Mouse (Mus musculus): ENCODE data around the gene Acnat1. TPM values are rescaled to one million over a fixed set of nuclear protein-coding genes. Genes with fewer than 3 reads are reported as not detected.
"Not testable (repeated sequence)": the region's sequence is repeated elsewhere in the genome, so short reads cannot be mapped to it uniquely, and the experiment has no call there.

Gene Acnat1
- polyA plus RNA-seq, 1 experiment, result not detected

- H3K4me1 ChIP-seq (ENCODE audit: control insufficient read depth, insufficient read depth, insufficient read length, low read length), result no peaks in the 10 kb centered on the region
- no peak overlapping the region for H3K27ac ChIP-seq (replicated peaks; ENCODE audit: low read depth, low read length)
- no peak overlapping the region for H3K4me3 ChIP-seq (ENCODE audit: insufficient read depth, low read depth, low read length)
These were observed 6.5 kb upstream of the Acnat1 start for GRCm38 (mm10) chr4:49480104-49480760.

- not testable (repeated sequence) for H3K4me3 ChIP-seq (ENCODE audit: insufficient read depth, low read depth, low read length)
These were observed 5.3 kb upstream of the Acnat1 start for GRCm38 (mm10) chr4:49479035-49479434.

GRCm38 (mm10) chr4:49478118-49478877, 4.6 kb upstream of the Acnat1 start:
- no peaks in the 10 kb centered on the region for H3K4me1 ChIP-seq (ENCODE audit: control insufficient read depth, insufficient read depth, insufficient read length, low read length)
- no peak overlapping the region for H3K27ac ChIP-seq (replicated peaks; ENCODE audit: low read depth, low read length)
- H3K4me3 ChIP-seq (ENCODE audit: insufficient read depth, low read depth, low read length), result peak overlapping the region; percentile 36; the same call in 1 of the 2 replicates

More at GRCm38 (mm10) chr4:49479035-49479434, 5.3 kb upstream of the Acnat1 start:
- H3K27ac ChIP-seq (replicated peaks; ENCODE audit: low read depth, low read length); H3K4me1 ChIP-seq (ENCODE audit: control insufficient read depth, insufficient read depth, insufficient read length, low read length): not testable (repeated sequence)

DNA sequence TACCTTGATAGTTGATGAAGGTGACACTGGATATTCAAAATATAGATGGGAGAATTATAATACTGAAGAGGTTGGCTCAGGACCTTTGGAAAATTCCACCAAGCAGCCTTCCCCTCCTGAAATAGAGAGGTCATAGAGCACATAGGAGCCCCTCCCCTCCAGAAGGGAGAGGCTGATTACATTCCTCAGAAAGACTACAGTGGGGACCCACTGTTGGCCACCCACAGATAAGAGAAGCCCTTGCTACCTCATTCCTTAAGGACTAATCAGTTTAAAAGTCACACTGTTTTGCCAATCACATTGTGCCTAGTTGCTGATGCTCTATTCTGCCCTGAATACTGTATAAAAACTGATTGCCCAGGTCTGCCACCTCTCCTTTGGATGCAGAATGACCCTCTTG, 871 bp upstream of the Acnat1 start:
- Histone ChIP-seq H3K4me1 (ENCODE audit: control insufficient read depth, insufficient read depth, insufficient read length, low read length) (no peaks in the 10 kb centered on the region), H3K4me3 (ENCODE audit: insufficient read depth, low read depth, low read length) (no peak overlapping the region), H3K27ac (replicated peaks; ENCODE audit: low read depth, low read length) (no peak overlapping the region)

DNA sequence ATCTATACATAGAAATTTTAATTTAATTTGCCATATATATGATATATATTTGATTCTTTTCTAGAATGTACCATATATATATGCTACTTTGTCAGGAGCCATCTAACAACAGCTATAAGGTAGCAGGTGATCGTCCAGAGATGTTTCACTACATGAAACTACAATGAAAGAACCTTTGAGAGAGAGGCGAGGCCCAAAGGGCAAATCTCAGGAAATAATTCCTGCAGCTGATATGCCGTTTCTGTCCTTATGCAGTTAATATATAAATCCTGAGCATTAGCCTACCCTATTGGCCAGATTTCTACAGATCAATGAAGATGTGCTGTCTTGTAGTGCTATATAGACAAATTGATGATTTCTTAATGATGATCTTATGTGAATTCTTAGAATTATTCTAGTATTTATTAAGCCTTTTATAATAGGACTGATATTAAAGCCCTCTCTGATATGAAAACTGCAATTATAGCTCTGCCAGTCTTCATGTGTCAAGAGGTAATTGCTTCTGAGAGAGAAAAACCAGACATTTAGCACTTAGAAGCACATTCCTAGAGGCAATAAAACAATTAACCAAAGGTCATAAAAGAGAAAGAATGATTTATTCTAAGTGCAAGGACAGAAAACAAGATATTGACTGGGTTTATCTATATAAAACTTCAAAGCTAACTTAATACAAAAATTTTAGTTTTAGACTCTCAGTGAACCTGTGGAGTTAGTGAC, 4.1 kb downstream of the Acnat1 start:
- Histone ChIP-seq H3K27ac (replicated peaks; ENCODE audit: low read depth, low read length) (no peak overlapping the region), H3K4me1 (ENCODE audit: control insufficient read depth, insufficient read depth, insufficient read length, low read length) (no peaks in the 10 kb centered on the region), H3K4me3 (ENCODE audit: insufficient read depth, low read depth, low read length) (no peak overlapping the region)

GRCm38 (mm10) chr4:49467360-49467759, 6.4 kb downstream of the Acnat1 start:
- no peaks in the 10 kb centered on the region for H3K4me1 ChIP-seq (ENCODE audit: control insufficient read depth, insufficient read depth, insufficient read length, low read length)

GRCm38 (mm10) chr4:49456171-49456570, 17.5 kb downstream of the Acnat1 start:
- H3K27ac ChIP-seq (replicated peaks; ENCODE audit: low read depth, low read length), result no peak overlapping the region
- H3K4me1 ChIP-seq (ENCODE audit: control insufficient read depth, insufficient read depth, insufficient read length, low read length), result no peaks in the 10 kb centered on the region
- no peak overlapping the region for H3K4me3 ChIP-seq (ENCODE audit: insufficient read depth, low read depth, low read length)

More at GRCm38 (mm10) chr4:49467360-49467759, 6.4 kb downstream of the Acnat1 start:
- Histone ChIP-seq H3K27ac (replicated peaks; ENCODE audit: low read depth, low read length) (no peak overlapping the region), H3K4me3 (ENCODE audit: insufficient read depth, low read depth, low read length) (no peak overlapping the region)

GRCm38 (mm10) chr4:49451848-49452551, 21.7 kb downstream of the Acnat1 start:
- Histone ChIP-seq H3K4me1 (ENCODE audit: control insufficient read depth, insufficient read depth, insufficient read length, low read length) (no peaks in the 10 kb centered on the region), H3K27ac (replicated peaks; ENCODE audit: low read depth, low read length) (no peak overlapping the region), H3K4me3 (ENCODE audit: insufficient read depth, low read depth, low read length) (no peak overlapping the region)

DNA sequence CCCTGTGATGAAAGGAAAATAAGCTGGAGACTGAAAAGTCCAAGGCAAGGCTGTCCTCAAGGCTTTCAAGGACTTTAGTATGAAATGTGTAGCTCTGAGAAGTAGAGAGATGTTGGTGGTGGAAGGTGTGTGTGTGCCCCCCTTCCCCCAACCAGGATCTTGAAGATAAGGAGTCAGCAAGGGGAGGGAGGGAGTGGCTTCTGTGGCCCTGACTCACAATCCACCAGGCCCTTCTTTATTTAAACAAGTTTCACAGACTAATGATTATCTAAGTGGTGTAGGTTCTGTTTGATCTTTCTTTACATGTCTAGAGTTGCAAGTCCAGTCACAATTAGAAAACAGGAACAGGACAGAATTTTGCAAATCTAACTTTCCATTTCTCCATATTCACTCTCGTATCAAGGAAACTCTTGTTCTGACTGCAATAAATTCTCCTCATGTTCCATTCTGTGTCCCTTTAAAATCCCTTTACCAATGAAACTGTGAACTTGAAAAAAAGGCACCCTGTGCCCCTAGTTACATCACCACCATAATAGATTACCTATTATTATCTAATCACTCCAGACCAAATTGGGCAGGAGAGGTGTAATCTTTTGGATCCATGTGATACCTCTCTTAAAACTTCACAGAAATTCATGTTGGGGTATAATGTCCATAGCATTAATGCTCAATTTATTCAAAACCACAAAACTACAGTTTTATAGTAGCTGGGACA, 22.4 kb downstream of the Acnat1 start:
- not testable (repeated sequence) for H3K4me1 ChIP-seq (ENCODE audit: control insufficient read depth, insufficient read depth, insufficient read length, low read length); H3K27ac ChIP-seq (replicated peaks; ENCODE audit: low read depth, low read length)

GRCm38 (mm10) chr4:49436968-49437367, 36.7 kb downstream of the Acnat1 start:
- not testable (repeated sequence) for H3K4me1 ChIP-seq (ENCODE audit: control insufficient read depth, insufficient read depth, insufficient read length, low read length); H3K27ac ChIP-seq (replicated peaks; ENCODE audit: low read depth, low read length); H3K4me3 ChIP-seq (ENCODE audit: insufficient read depth, low read depth, low read length)

More for the DNA sequence above, 22.4 kb downstream of the Acnat1 start:
- H3K4me3 ChIP-seq (ENCODE audit: insufficient read depth, low read depth, low read length), result not testable (repeated sequence)

DNA sequence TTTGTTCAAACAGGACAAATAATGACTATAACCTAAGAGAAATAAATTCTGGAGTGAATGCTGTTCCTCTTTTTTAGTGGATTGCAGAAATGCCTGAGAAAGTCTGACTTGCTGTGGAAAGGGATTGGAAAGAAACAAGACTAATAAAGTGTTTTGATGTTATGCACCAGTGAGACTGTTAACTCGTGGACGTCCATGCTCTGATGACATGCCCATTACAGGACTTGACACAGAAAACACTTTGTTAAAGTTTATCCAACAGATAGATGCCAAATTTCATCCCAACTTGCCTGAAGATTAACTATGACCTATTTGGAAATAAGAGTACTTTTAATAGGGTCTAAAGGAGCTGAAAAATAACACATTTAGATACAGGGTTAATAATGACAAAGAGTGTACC, 63.6 kb downstream of the Acnat1 start:
- H3K4me1 ChIP-seq (ENCODE audit: control insufficient read depth, insufficient read depth, insufficient read length, low read length); H3K27ac ChIP-seq (replicated peaks; ENCODE audit: low read depth, low read length); H3K4me3 ChIP-seq (ENCODE audit: insufficient read depth, low read depth, low read length): not testable (repeated sequence)

GRCm38 (mm10) chr4:49407957-49408356, 65.8 kb downstream of the Acnat1 start, which contains the start of gene Acnat2:
Acnat2 (minus strand) TSS chr4:49408151.
- H3K4me1 ChIP-seq (ENCODE audit: control insufficient read depth, insufficient read depth, insufficient read length, low read length); H3K27ac ChIP-seq (replicated peaks; ENCODE audit: low read depth, low read length); H3K4me3 ChIP-seq (ENCODE audit: insufficient read depth, low read depth, low read length): not testable (repeated sequence)
